Mouse (Mus musculus) kidney, postnatal 0 days (tissue): ENCODE measurements at regions not wholly inside any gene's neighbourhood (a gene's known extent, or its start where the extent isn't known, plus 50 kb on each side); places are given as distances from the start of the nearest gene placed in this dataset.
A peak's percentile ranks its signal among the peaks of the same experiment; 100 is the strongest.

Experiments used
- ATAC-seq: fragments of 200-750 bp; cut with Nextera tagmentation; replicated peaks from 2 replicates; pipeline ENCODE4 v1.8.0; 2017; ENCODE audit warnings: low read depth, moderate number of reproducible peaks, moderate TSS enrichment, moderate library complexity; ENCODE audit not compliant: low FRiP score
- DNase-seq: peaks from one replicate; pipeline ENCODE4 v3.0.0-alpha.2; 2016; ENCODE audit warnings: low spot score
- H3K27ac ChIP-seq: fragments of 300-500 bp; sonication (generic); 2 replicates; pipeline ENCODE4 v1.5.1; 2014; ENCODE audit warnings: mild to moderate bottlenecking
- H3K27me3 ChIP-seq: fragments of 300-500 bp; sonication (generic); 2 replicates; pipeline ENCODE4 v1.6.1; 2014; ENCODE audit warnings: low read length, mixed read lengths; ENCODE audit not compliant: insufficient read depth
- H3K36me3 ChIP-seq: fragments of 300-500 bp; sonication (generic); 2 replicates; pipeline ENCODE4 v1.6.1; 2014; ENCODE audit warnings: low read length, mixed read lengths; ENCODE audit not compliant: insufficient read depth
- H3K4me1 ChIP-seq: fragments of 300-500 bp; sonication (generic); replicated peaks from 2 replicates; pipeline ENCODE4 v1.6.1; 2014; ENCODE audit warnings: antibody characterized with exemption, low read length, mixed read lengths; ENCODE audit not compliant: insufficient read depth
- H3K4me2 ChIP-seq: fragments of 300-500 bp; sonication (generic); 2 replicates; pipeline ENCODE4 v1.6.1; 2014; ENCODE audit warnings: mild to moderate bottlenecking, low read length, moderate library complexity, mixed read lengths
- H3K4me3 ChIP-seq: fragments of 300-500 bp; sonication (generic); replicated peaks from 2 replicates; pipeline ENCODE4 v1.5.1; 2014; ENCODE audit warnings: low read depth, low read length
- H3K9ac ChIP-seq: fragments of 300-500 bp; sonication (generic); 2 replicates; pipeline ENCODE4 v1.6.1; 2014; ENCODE audit warnings: low read depth, low read length
- H3K9me3 ChIP-seq: fragments of 300-500 bp; sonication (generic); replicated peaks from 2 replicates; pipeline ENCODE4 v1.6.1; 2016; ENCODE audit warnings: low read length, inconsistent platforms, mixed read lengths
- CTCF ChIP-seq: IDR thresholded peaks from 2 replicates; pipeline ENCODE4 v1.5.1; 2016; ENCODE audit warnings: antibody characterized with exemption, low read depth, mild to moderate bottlenecking, moderate library complexity
- WGBS: fragments of 180-500 bp; shearing (Covaris S2); extraction: QIAGEN DNeasy Blood & Tissue Kit; methylation state at CpG from one replicate; pipeline ENCODE4 v1.1.7; 2014; 5-methylcytosine and 5-hydroxymethylcytosine counted together

DNA sequence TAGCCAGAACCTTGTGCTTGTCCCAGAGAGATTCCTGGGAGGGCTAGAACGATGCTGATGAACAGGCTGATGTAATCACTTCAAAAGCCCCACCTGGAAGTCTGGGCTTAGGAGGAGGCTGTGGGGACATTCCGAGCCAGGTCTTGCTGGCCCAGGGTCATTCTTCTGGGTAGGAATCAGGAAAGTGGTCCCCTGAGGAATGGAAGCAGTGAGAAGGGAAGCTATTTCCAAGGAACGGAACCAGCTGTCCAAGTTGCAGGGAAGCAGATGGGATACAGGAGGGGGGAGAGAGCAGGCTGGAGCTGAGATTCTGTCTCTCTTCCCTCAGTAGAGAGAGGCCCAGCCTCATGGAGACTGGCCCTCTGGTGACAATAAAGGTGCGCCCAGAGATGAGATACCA is 243.9 kb downstream of the Tcf7l2 start:
- no peak for ATAC-seq
- no peak for TF ChIP-seq CTCF
- 59% methylated on average over 4 of the region's 4 CpGs for WGBS

DNA sequence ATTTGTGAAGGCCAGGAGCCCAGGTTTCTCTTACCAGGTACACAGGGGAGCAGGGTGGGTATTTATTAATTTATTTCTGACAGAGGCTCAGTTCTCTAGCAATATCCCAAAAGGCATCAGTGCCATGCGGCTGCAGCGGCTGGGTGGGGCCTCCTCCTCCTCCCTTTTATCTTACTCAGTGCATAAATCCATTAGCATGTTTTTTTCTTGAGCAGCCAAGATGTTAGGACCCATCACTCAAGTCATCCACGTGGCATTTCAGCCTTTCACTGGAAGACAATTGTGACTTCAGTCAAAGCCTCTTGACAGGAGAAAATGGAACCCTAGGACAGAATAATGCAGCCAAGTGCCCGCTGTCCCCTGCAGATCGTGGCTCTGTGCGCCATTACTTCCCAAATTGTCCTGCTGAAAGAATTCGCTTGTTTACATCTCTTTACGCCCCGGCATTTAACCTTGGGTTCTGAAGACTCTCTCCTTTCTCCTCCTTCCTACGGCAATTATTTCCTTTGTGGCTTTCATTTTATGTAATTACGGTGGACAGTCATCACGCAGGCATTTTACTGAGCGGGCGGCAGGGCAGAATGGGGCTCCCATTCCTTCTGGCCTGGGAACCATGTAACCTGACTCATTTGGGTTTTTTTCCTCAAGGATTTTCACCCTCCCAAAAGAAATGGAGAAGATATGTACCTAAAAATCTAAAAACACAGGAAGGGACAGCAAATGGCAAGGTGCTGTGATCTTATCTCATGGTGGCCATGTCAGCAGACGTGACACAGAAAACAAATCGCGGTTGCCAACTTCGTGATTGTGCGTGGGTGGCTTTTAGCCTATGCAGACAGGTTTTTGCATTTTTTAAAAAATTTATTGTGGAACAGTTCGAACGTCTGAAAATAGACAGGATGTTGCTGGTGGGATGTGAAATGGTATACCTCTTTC is 250.4 kb downstream of the Tcf7l2 start:
- Histone ChIP-seq H3K9me3 (no peaks in the 10 kb centered on the region), H3K27ac (no peak overlapping the region), H3K9ac (no peak overlapping the region), H3K27me3 (no peaks in the 10 kb centered on the region), H3K4me3 (no peak overlapping the region), H3K4me2 (no peak overlapping the region), H3K4me1 (no peaks in the 10 kb centered on the region), H3K36me3 (no peaks in the 10 kb centered on the region)
- no peak for TF ChIP-seq CTCF
- no peak for ATAC-seq
- 61% methylated on average over 21 of the region's 21 CpGs for WGBS
- DNase-seq, result no peak

More for the DNA sequence above, 243.9 kb downstream of the Tcf7l2 start:
- DNase-seq, result peak; percentile 62
- H3K4me1 ChIP-seq, result no peaks in the 10 kb centered on the region
- H3K4me2 ChIP-seq, result no peak overlapping the region
- no peaks in the 10 kb centered on the region for H3K9me3 ChIP-seq
- H3K9ac ChIP-seq, result no peak overlapping the region
- no peak overlapping the region for H3K4me3 ChIP-seq
- H3K36me3 ChIP-seq, result no peaks in the 10 kb centered on the region
- H3K27ac ChIP-seq, result no peak overlapping the region
- no peaks in the 10 kb centered on the region for H3K27me3 ChIP-seq

DNA sequence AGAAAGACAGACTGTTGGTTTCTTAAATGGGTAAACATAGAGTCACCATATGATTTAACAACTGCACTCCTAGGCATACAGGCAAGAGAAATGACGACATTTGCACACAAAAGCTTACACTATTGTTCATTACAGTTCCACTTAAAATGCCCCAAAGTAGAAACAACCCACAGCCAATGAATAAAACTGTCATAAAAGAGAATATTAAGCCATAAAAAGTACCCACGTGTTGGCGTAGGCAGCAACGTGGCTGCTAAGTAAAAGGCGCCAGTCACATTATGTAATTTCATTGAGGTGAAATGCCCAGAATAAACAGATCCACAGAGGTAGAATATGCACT is 251.1 kb downstream of the Tcf7l2 start:
- no peak overlapping the region for H3K4me3 ChIP-seq
- WGBS, result 83% methylated on average over 5 of the region's 5 CpGs
- DNase-seq (no peak), ATAC-seq (no peak)
- H3K27ac ChIP-seq, result no peak overlapping the region
- no peak overlapping the region for H3K9ac ChIP-seq
- no peaks in the 10 kb centered on the region for H3K4me1 ChIP-seq
- H3K4me2 ChIP-seq, result no peak overlapping the region
- no peak for TF ChIP-seq CTCF
- no peaks in the 10 kb centered on the region for H3K36me3 ChIP-seq
- no peaks in the 10 kb centered on the region for H3K27me3 ChIP-seq
- H3K9me3 ChIP-seq, result no peaks in the 10 kb centered on the region

DNA sequence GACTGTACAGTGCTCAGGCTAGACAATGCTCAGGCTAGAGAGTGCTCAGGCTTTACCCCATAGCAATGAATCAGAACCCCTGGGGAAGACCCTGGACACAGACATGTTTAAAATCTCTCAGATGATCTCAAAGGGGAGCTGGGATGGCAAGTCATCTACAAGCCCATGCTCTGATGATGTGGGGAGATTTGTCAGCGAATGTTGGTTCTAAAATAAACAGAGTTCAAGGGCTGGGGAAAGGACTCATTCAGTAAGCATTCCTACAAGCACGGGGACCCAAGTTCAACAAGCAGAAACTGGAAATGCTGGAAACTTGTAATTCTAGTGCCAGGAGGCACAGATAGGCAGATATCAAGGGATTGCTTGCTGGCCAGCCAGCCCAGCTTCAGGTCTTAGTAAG is 254.1 kb downstream of the Tcf7l2 start:
- 56% methylated on average over 2 of the region's 2 CpGs for WGBS
- 0 out of 2 replicates have a peak, but pooled peaks cover 5% of the 10 kb centered on the region for H3K4me1 ChIP-seq
- H3K27ac ChIP-seq, result no peak overlapping the region
- DNase-seq, result no peak
- no peak overlapping the region for H3K4me3 ChIP-seq
- no peaks in the 10 kb centered on the region for H3K9me3 ChIP-seq
- no peak for TF ChIP-seq CTCF
- no peaks in the 10 kb centered on the region for H3K36me3 ChIP-seq
- H3K4me2 ChIP-seq, result no peak overlapping the region
- H3K27me3 ChIP-seq, result no peaks in the 10 kb centered on the region
- no peak for ATAC-seq
- H3K9ac ChIP-seq, result no peak overlapping the region

DNA sequence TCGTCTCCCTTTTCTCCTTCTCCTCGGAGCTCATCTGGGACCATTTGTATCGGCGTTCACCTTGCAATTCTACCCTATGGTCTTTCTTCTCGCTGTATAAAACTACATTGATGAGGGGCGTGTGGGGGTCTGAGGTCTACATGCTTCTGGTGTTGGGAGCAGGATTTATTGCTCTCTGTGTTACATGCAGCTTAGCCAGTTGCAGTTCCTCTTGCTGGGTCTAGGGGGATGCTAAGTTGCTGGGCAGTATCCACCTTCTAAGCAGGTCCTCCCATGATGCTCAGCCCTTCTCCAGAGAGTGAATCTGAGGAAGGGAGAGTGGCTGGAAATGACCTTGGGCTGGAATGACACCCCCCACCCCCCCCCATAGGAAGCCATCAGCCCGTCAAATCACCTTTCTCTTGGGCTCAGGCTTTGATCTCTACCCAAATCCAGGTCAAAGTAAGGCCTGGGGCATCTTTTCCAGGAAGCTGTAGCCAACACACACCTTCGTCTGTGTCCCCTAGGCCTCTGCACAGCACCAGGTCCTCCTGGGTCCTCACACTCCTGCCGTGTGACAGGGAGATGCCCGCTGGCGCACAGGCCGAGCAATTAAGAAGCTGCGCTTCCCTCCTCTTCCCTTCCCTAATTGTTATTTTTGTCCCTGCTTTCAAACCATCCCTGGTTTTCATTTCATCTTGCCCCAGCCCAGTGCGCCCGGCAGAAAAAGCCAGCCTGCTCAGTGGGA is 257.0 kb downstream of the Tcf7l2 start:
- H3K27ac ChIP-seq, result no peak overlapping the region
- DNase-seq (peak; percentile 45), ATAC-seq (peak; percentile 36)

DNA sequence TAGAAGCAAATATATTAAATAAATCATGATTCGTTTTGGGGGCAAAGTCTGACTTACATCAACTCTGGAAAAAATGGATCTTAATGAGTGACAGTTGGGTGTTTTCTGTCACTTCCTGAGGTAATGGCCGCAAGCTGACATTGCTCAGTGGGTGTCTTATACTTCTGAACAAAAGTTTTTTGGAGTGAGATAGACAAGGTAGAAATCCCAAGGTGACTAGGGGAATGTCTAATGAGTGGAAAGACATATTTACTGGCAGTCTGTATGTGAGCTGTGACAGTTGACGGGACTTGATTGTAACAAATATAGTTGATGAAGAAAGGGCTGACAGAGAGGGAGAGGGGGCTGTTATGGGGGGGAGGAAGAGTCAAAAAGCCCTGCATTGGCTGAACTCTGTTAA is 257.8 kb downstream of the Tcf7l2 start:
- WGBS, result 68% methylated on average over 3 of the region's 3 CpGs
- no peak overlapping the region for H3K4me2 ChIP-seq
- no peaks in the 10 kb centered on the region for H3K9me3 ChIP-seq
- no peak overlapping the region for H3K9ac ChIP-seq
- no peak for TF ChIP-seq CTCF
- H3K4me1 ChIP-seq, result 0 out of 2 replicates have a peak, but pooled peaks cover 5% of the 10 kb centered on the region
- H3K27me3 ChIP-seq, result no peaks in the 10 kb centered on the region
- H3K4me3 ChIP-seq, result no peak overlapping the region
- ATAC-seq, result no peak
- DNase-seq, result no peak
- no peak overlapping the region for H3K27ac ChIP-seq
- no peaks in the 10 kb centered on the region for H3K36me3 ChIP-seq

More for the DNA sequence above, 257.0 kb downstream of the Tcf7l2 start:
- no peak overlapping the region for H3K4me3 ChIP-seq
- H3K9me3 ChIP-seq, result no peaks in the 10 kb centered on the region
- H3K4me2 ChIP-seq, result no peak overlapping the region
- WGBS, result 55% methylated on average over 15 of the region's 15 CpGs
- H3K27me3 ChIP-seq, result no peaks in the 10 kb centered on the region
- H3K9ac ChIP-seq, result no peak overlapping the region
- TF ChIP-seq CTCF, result peak; percentile 50; the same call in 1 of the 2 replicates
- H3K4me1 ChIP-seq, result 0 out of 2 replicates have a peak, but pooled peaks cover 5% of the 10 kb centered on the region
- no peaks in the 10 kb centered on the region for H3K36me3 ChIP-seq
